Mouse (Mus musculus): Measurements from ENCODE around the gene Lamc2. TPM values are rescaled to one million over a fixed set of nuclear protein-coding genes. Genes with fewer than 3 reads are reported as not detected.
"Not testable (repeated sequence)": the region's sequence is repeated elsewhere in the genome, so short reads cannot be mapped to it uniquely, and the experiment has no call there.

Gene Lamc2
- polyA plus RNA-seq, 1 experiment from 2014 or later: 64.8 TPM

DNA sequence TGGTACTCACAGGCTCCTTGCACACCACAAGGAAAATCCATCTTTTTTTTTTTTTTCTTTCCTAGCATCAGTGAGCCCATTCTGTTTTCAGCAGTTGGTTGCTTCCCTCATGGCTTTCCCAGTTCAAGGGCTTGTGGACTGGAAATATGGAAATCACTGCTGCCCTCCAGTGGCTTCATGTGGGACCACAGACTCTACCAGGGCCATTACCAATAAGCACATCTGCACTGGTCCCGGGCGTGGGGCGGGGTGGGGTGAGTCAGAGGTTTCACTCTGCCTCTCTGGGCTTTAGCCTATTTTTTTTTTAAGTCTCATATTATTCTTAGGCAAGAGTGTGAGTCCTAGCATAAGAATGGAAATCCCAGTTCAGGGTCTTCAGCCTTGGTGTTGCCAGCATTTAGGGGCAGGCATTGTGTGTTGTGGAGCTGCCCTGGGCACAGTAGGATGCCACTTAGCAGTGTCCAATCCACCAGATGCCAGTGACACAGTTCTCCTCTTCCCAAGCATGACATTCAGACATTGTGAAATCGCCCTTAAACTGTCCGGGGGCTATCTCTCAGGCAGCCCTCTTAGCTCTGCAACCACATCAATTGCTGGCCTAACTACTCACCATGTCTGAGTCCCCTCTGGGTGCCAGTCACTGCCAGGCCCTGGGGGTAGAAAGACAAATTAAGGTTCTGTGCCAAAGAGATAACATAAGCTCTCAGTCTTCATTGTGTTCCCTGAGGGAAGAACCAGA, 93.8 kb downstream of the Lamc2 start:
- no peak overlapping the region for H3K9ac ChIP-seq
- H3K4me1 ChIP-seq: peaks cover 57% of the 10 kb centered on the region
- H3K4me2 ChIP-seq: no peak overlapping the region
- H3K4me3 ChIP-seq: no peak overlapping the region
- H3K36me3 ChIP-seq: no peaks in the 10 kb centered on the region
- no peaks in the 10 kb centered on the region for H3K27me3 ChIP-seq
- peak overlapping the region; percentile 87 for H3K27ac ChIP-seq
- no peaks in the 10 kb centered on the region for H3K9me3 ChIP-seq
- ATAC-seq (ENCODE audit: borderline replicate concordance, extremely low read depth, low FRiP score, low TSS enrichment): peak; percentile 49; the same call in 1 of the 2 replicates
- 41% methylated on average over 5 of the region's 5 CpGs for WGBS

DNA sequence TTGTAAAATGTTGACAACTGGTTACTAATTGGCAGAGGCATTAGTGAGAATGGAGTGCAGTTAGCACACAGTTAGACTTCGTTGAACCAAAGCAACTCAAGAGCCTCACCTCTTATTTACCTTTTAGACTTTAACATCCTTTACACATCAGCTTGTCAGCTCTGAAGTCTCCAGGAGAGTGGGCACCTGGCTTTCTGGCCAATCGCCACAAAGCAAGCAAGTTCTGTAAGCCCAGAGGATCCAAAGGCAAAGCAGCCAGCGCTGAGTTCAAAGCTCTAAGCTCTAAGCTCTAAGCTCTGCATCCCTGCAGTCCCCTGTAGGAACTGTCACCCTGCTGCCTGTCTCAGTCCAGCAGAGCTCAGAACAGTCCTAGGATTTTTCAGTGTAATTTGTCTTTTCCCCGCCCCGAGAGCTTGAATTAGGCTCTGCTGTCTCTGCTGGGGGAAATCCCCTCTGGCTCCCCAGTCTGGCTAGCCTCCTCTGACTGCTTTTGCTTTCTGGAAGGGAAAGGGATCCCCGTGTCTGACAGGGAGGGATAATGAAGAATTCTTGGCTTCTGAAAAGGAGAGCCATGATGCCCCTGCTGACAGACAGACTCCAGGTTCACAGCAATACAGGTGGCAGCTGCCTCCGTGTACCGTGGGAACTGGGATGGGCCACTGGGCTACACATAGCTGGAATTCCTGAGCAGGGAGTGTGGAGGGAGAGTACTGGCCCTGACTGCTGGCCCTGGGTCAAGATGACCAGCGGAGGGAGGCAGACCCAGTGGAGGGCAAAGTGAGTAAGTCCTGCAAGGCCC, 94.6 kb downstream of the Lamc2 start:
- WGBS: 27% methylated on average over 9 of the region's 9 CpGs
- peak; percentile 72 for ATAC-seq (ENCODE audit: borderline replicate concordance, extremely low read depth, low FRiP score, low TSS enrichment)
- H3K9ac ChIP-seq: no peak overlapping the region
- peaks cover 51% of the 10 kb centered on the region for H3K4me1 ChIP-seq
- H3K4me2 ChIP-seq: peak overlapping the region; percentile 7; the same call in 1 of the 2 replicates
- no peaks in the 10 kb centered on the region for H3K9me3 ChIP-seq
- H3K36me3 ChIP-seq: no peaks in the 10 kb centered on the region
- peak overlapping the region; percentile 87 for H3K27ac ChIP-seq
- H3K4me3 ChIP-seq: no peak overlapping the region
- H3K27me3 ChIP-seq: no peaks in the 10 kb centered on the region

DNA sequence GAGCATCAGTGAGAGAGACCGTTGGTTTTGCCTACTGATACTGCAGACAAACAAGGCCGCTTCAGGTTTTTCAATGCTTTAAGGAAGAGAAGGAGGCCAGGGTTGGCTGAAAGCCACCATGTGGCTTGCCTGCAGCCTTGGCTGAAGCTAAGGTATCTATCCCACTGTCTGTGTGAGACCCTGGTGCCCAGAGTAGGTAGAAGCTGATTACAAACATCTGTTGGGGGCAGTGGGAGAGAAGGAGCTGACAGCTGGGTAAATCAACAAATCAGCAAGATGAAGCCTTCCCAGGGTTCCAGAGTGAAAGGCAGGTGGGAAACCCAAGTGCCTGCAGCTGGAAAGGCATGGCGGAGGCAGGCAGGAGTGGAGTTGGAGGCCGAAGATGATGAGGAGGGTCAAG, 95.4 kb downstream of the Lamc2 start:
- Histone ChIP-seq H3K27me3 (no peaks in the 10 kb centered on the region), H3K4me1 (peaks cover 49% of the 10 kb centered on the region), H3K4me2 (no peak overlapping the region), H3K36me3 (no peaks in the 10 kb centered on the region), H3K4me3 (no peak overlapping the region), H3K27ac (no peak overlapping the region), H3K9me3 (no peaks in the 10 kb centered on the region), H3K9ac (no peak overlapping the region)
- ATAC-seq (ENCODE audit: borderline replicate concordance, extremely low read depth, low FRiP score, low TSS enrichment): no peak
- 59% methylated on average over 4 of the region's 4 CpGs for WGBS

DNA sequence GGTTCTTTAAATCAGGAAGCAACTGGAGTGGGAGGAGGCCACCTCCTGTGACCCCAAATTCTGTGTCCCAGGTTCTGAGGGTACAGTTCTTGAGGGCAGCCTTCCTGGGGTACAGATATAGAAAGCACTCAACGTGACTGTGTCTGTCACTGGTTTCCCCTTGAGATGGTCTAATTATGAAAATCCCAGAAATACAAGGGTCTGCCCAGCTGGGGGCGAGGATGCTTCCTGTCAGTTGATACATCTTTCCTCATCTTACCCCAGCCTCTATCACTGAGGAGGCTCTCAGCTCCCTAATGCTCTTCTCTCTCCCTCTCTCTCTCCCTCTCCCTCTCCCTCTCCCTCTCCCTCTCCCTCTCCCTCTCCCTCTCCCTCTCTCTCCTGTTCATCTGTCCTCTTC, 96.2 kb downstream of the Lamc2 start:
- no peaks in the 10 kb centered on the region for H3K9me3 ChIP-seq
- no peak overlapping the region for H3K4me2 ChIP-seq
- H3K4me1 ChIP-seq: peaks cover 43% of the 10 kb centered on the region
- H3K9ac ChIP-seq: no peak overlapping the region
- ATAC-seq (ENCODE audit: borderline replicate concordance, extremely low read depth, low FRiP score, low TSS enrichment): no peak
- no peaks in the 10 kb centered on the region for H3K36me3 ChIP-seq
- no peak overlapping the region for H3K27ac ChIP-seq
- H3K27me3 ChIP-seq: no peaks in the 10 kb centered on the region
- no peak overlapping the region for H3K4me3 ChIP-seq
- WGBS: 83% methylated on average over 2 of the region's 2 CpGs

DNA sequence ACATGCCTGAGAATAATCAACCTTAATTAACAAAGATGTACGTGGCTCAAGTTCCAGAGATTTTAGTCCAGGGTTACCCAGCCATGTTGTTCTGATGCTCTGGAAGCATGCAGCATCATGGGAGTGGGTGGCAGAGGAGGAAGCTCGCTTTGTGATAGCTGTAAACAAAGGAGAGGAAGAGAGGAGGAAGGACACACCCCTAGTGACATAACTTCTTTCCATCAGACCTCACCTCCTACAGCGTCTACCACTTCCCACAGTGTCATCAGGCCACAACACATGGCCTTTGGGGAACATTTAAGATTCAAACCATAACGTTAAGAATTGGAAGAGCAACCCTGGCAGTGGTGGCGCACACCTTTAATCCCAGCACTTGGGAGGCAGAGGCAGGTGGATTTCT, 98.5 kb downstream of the Lamc2 start:
- Histone ChIP-seq H3K27ac (no peak overlapping the region), H3K9me3 (no peaks in the 10 kb centered on the region), H3K4me3 (no peak overlapping the region), H3K4me1 (peaks cover 37% of the 10 kb centered on the region), H3K9ac (no peak overlapping the region), H3K4me2 (no peak overlapping the region), H3K27me3 (no peaks in the 10 kb centered on the region), H3K36me3 (no peaks in the 10 kb centered on the region)
- WGBS: 74% methylated on average over 5 of the region's 5 CpGs
- ATAC-seq (ENCODE audit: borderline replicate concordance, extremely low read depth, low FRiP score, low TSS enrichment): no peak

DNA sequence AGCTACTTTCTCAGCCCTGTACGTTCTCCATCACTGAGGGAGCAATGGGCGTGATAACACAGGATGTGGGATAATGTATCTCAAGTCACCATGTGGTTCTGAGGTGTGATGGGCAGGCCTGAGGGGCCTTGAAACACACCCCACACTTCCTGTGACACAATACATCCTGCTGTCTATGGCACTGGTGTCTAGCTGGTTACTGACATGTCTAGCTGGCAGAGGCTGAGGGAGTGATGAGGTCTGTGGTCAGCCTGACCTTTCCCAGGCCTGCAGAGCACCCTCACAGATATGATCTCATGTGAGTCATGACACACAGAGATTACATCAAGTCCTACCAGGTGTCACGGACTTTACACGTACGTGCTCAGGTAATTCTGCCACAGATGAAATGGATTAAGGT, 101.0 kb downstream of the Lamc2 start:
- WGBS: 85% methylated on average over 5 of the region's 5 CpGs
- H3K27me3 ChIP-seq: no peaks in the 10 kb centered on the region

DNA sequence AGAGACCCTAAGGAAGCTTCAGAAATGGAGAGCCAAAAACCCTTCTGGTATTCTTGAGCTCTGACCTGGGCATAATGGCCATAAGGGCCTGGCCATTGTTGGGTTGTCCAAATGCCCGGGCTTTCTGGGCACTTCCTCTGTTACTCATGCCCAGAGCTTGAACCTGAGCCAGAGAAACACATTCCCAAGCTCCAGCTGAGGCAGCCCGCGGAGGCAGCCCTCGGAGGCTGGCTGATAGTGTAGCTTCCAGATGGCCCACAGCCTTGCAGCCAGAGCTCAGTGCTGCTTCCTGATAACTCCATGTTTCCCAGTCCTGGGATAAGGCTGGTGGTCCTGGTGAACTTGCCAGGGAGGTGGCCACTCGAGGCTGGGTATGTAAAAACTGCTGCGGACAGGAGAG, 102.1 kb downstream of the Lamc2 start:
- H3K9me3 ChIP-seq: no peaks in the 10 kb centered on the region
- H3K27ac ChIP-seq: no peak overlapping the region
- no peaks in the 10 kb centered on the region for H3K36me3 ChIP-seq
- peaks cover 14% of the 10 kb centered on the region for H3K4me1 ChIP-seq
- no peak overlapping the region for H3K4me2 ChIP-seq
- no peaks in the 10 kb centered on the region for H3K27me3 ChIP-seq
- WGBS: 49% methylated on average over 6 of the region's 6 CpGs
- ATAC-seq (ENCODE audit: borderline replicate concordance, extremely low read depth, low FRiP score, low TSS enrichment): no peak
- H3K4me3 ChIP-seq: no peak overlapping the region
- no peak overlapping the region for H3K9ac ChIP-seq

More for the DNA sequence above, 101.0 kb downstream of the Lamc2 start:
- Histone ChIP-seq H3K9ac (no peak overlapping the region), H3K36me3 (no peaks in the 10 kb centered on the region), H3K4me2 (no peak overlapping the region), H3K4me1 (peaks cover 14% of the 10 kb centered on the region), H3K4me3 (no peak overlapping the region), H3K9me3 (no peaks in the 10 kb centered on the region), H3K27ac (no peak overlapping the region)
- ATAC-seq (ENCODE audit: borderline replicate concordance, extremely low read depth, low FRiP score, low TSS enrichment): 0 out of 2 replicates have a peak, but pooled peaks have one; percentile 11

DNA sequence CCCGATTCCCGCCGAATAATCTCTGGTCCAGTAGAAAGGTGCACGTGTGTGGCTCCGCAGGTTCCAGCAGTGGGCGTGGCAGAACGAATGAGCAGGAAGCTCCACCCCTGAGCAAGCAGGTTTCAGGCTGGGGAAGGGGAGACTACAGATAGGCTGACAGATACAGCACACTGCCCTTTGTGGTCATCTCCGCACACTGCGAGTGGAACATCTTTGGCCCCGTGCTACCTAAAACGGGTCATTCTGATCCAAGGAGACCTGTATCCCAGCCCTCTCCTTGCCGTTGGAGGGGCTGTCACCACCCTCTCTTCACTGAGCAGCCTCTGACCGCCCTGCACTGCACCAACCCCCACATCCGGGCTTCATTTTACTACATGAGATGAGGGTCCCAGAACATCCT, 103.0 kb downstream of the Lamc2 start:
- not testable (repeated sequence) for H3K36me3 ChIP-seq; H3K9ac ChIP-seq; H3K27ac ChIP-seq; ATAC-seq (ENCODE audit: borderline replicate concordance, extremely low read depth, low FRiP score, low TSS enrichment); H3K9me3 ChIP-seq; H3K4me2 ChIP-seq; H3K27me3 ChIP-seq; H3K4me3 ChIP-seq
- WGBS: 87% methylated on average over 8 of the region's 14 CpGs
- peaks cover 14% of the 10 kb centered on the region for H3K4me1 ChIP-seq

DNA sequence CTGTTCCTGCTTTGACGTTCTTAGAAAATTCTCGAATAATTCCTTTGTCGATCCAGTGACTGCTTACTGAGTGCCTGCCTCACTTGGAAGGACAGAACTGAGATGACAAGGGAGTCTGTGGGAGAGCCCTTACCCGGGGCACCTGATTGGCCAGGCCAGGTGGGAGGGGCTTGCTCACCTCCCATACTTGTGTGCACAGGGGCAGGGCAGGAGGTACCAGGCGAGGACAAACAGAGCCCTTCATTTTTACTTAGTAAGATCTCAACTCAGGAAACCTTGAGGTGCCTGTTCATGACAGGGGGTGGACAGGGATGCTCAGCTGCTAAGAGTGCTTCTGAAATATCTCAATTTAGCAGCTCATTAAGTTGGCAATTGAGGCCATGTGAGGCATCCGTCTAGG, 110.3 kb downstream of the Lamc2 start:
- no peak overlapping the region for H3K27ac ChIP-seq
- peaks cover 12% of the 10 kb centered on the region; the same call in 1 of the 2 replicates for H3K27me3 ChIP-seq
- peak; percentile 35; the same call in 1 of the 2 replicates for ATAC-seq (ENCODE audit: borderline replicate concordance, extremely low read depth, low FRiP score, low TSS enrichment)
- H3K9ac ChIP-seq: no peak overlapping the region
- no peak overlapping the region for H3K4me3 ChIP-seq
- H3K36me3 ChIP-seq: no peaks in the 10 kb centered on the region
- WGBS: 26% methylated on average over 6 of the region's 6 CpGs
- H3K4me2 ChIP-seq: no peak overlapping the region
- H3K4me1 ChIP-seq: peaks cover 22% of the 10 kb centered on the region
- no peaks in the 10 kb centered on the region for H3K9me3 ChIP-seq

DNA sequence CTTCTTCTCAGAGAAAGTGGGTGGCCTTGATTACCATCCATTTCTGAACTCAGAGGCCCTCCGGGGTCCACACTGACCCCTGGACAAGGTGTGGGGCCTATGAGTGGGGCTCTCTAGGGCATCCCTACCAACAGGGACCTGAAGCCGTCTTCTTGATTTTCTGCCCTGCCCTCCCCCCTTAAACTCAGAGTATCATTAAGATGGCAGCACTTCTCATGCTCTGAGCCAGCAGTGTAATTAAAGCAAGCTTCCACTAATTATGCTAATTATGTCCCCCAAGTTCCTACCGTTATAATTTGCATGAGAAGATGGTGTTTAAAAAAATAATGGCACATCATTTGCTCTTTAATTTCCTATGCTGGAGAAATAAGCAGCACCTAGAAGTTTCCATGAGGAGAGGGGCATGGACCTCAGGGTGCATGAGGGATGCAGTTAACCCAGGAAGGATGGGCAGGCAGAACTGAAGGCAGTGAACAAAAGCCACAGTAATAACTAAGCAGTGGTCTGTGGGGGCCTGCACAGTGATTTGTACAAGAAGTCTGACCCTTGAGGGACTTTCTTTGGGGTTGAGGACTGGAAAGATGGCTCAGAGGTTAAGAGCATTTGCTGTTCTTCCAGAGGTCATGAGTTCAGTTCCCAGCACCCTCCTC, 111.0 kb downstream of the Lamc2 start:
- 80% methylated on average over 3 of the region's 3 CpGs for whole genome bisulfite sequencing
- Histone ChIP-seq H3K9ac (no peak overlapping the region), H3K27ac (no peak overlapping the region), H3K27me3 (peaks cover 12% of the 10 kb centered on the region; the same call in 1 of the 2 replicates), H3K4me2 (no peak overlapping the region), H3K4me3 (no peak overlapping the region), H3K9me3 (no peaks in the 10 kb centered on the region), H3K4me1 (peaks cover 22% of the 10 kb centered on the region), H3K36me3 (no peaks in the 10 kb centered on the region)
- no peak for ATAC-seq (ENCODE audit: borderline replicate concordance, extremely low read depth, low FRiP score, low TSS enrichment)

DNA sequence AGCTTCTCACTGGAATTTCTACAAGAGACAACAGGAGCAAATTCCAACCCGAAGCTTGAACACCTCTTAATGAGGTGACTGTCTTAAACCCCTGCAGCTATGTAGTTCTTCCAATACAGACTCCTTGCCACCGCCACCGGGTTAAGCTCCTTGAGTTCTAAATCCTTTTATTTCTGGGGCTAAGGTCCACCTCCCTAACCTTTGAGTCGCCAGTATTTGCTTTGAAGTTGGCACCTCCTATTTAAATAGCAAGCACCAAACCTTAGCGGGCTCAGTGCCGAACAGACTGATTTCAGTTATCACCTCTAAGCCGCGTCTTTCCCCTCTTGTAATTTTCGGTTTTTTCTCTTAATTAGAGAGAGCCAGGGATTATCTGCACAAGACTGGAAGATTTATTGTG, 112.8 kb downstream of the Lamc2 start:
- no peak for ATAC-seq (ENCODE audit: borderline replicate concordance, extremely low read depth, low FRiP score, low TSS enrichment)
- Histone ChIP-seq H3K36me3 (no peaks in the 10 kb centered on the region), H3K27ac (no peak overlapping the region), H3K4me3 (no peak overlapping the region), H3K9me3 (no peaks in the 10 kb centered on the region), H3K4me2 (no peak overlapping the region), H3K4me1 (peaks cover 33% of the 10 kb centered on the region), H3K9ac (no peak overlapping the region), H3K27me3 (peaks cover 12% of the 10 kb centered on the region; the same call in 1 of the 2 replicates)
- WGBS: 35% methylated on average over 9 of the region's 9 CpGs

Measured in lung, embryonic 15.5 days (tissue).